Mouse (Mus musculus) liver, postnatal 0 days (tissue): Measurements from ENCODE around the gene A930033H14Rik. TPM values are rescaled to one million over a fixed set of nuclear protein-coding genes. Genes with fewer than 3 reads are reported as not detected.
A peak's percentile ranks its signal among the peaks of the same experiment; 100 is the strongest.

Experiments
- ATAC-seq: fragments of 200-750 bp; cut with Nextera tagmentation; 2 replicates; pipeline ENCODE4 v1.8.0; 2017; ENCODE audit warnings: mild to moderate bottlenecking, moderate library complexity
- DNase-seq: peaks from one replicate; pipeline ENCODE4 v3.0.0-alpha.2; 2016
- H3K27ac ChIP-seq: fragments of 300-500 bp; sonication (generic); 2 replicates; pipeline ENCODE4 v1.5.1; 2014; ENCODE audit warnings: antibody characterized with exemption, moderate library complexity, mild to moderate bottlenecking, low read depth
- H3K27me3 ChIP-seq: fragments of 300-500 bp; sonication (generic); 2 replicates; pipeline ENCODE4 v1.6.1; 2014; ENCODE audit warnings: low read length, control low read depth, mixed read lengths; ENCODE audit not compliant: insufficient read depth
- H3K36me3 ChIP-seq: fragments of 300-500 bp; sonication (generic); replicated peaks from 2 replicates; pipeline ENCODE4 v1.6.1; 2014; ENCODE audit warnings: mild to moderate bottlenecking, control low read depth, low read length, moderate library complexity, mixed read lengths; ENCODE audit not compliant: insufficient read depth
- H3K4me1 ChIP-seq: fragments of 300-500 bp; sonication (generic); 2 replicates; pipeline ENCODE4 v1.6.1; 2014; ENCODE audit warnings: antibody characterized with exemption, mild to moderate bottlenecking, control low read depth; ENCODE audit not compliant: insufficient read depth
- H3K4me2 ChIP-seq: fragments of 300-500 bp; sonication (generic); 2 replicates; pipeline ENCODE4 v1.6.1; 2014; ENCODE audit warnings: low read depth, mild to moderate bottlenecking, low read length, moderate library complexity, mixed read lengths
- H3K4me3 ChIP-seq: fragments of 300-500 bp; sonication (generic); 2 replicates; pipeline ENCODE4 v1.5.1; 2014; ENCODE audit warnings: low read depth, low read length
- H3K9ac ChIP-seq: fragments of 300-500 bp; sonication (generic); replicated peaks from 2 replicates; pipeline ENCODE4 v1.6.1; 2014; ENCODE audit warnings: mild to moderate bottlenecking, moderate library complexity
- H3K9me3 ChIP-seq: fragments of 300-500 bp; sonication (generic); 2 replicates; pipeline ENCODE4 v1.6.1; 2016; ENCODE audit warnings: mild to moderate bottlenecking, control low read depth, low read length, mixed read lengths
- CTCF ChIP-seq: sonication (generic); IDR thresholded peaks from 2 replicates; pipeline ENCODE4 v1.5.1; 2016; ENCODE audit warnings: antibody characterized with exemption, low read depth
- EP300 ChIP-seq: IDR thresholded peaks from 2 replicates; pipeline ENCODE4 v1.6.1; 2016; ENCODE audit warnings: antibody characterized with exemption, low read depth, mild to moderate bottlenecking
- WGBS: fragments of 180-500 bp; shearing (Covaris S2); extraction: QIAGEN DNeasy Blood & Tissue Kit; methylation state at CpG from one replicate; pipeline ENCODE4 v1.1.7; 2014; ENCODE audit not compliant: insufficient replicate concordance; 5-methylcytosine and 5-hydroxymethylcytosine counted together
- polyA plus RNA-seq: library from polyadenylated mRNA; unstranded; fragments of >200 nt; fragmentation: Nextera tagmentation; extraction: Ambion mirVana; gene quantifications from 2 replicates; pipeline ENCODE4 v1.2.1, GENCODE M21; 2015

Gene A930033H14Rik
- polyA plus RNA-seq, 1 experiment from 2014 or later, result 1.2 TPM

GRCm38 (mm10) chr10:69210006-69210405 lies 2.9 kb downstream of the A930033H14Rik start:
- H3K27me3 ChIP-seq, result no peaks in the 10 kb centered on the region
- DNase-seq (no peak), ATAC-seq (no peak)
- no peak overlapping the region for H3K27ac ChIP-seq
- TF ChIP-seq CTCF, result no peak
- H3K9ac ChIP-seq, result no peak overlapping the region
- whole genome bisulfite sequencing, result 90% methylated on average over 10 of the region's 10 CpGs
- 0 out of 2 replicates have a peak, but pooled peaks cover 2% of the 10 kb centered on the region for H3K36me3 ChIP-seq
- H3K9me3 ChIP-seq, result no peaks in the 10 kb centered on the region
- no peak overlapping the region for H3K4me3 ChIP-seq
- peaks cover 38% of the 10 kb centered on the region for H3K4me1 ChIP-seq
- H3K4me2 ChIP-seq, result no peak overlapping the region

- Histone ChIP-seq H3K9ac (no peak overlapping the region), H3K27me3 (no peaks in the 10 kb centered on the region), H3K4me1 (peaks cover 31% of the 10 kb centered on the region), H3K36me3 (0 out of 2 replicates have a peak, but pooled peaks cover 2% of the 10 kb centered on the region), H3K9me3 (no peaks in the 10 kb centered on the region), H3K4me3 (no peak overlapping the region), H3K4me2 (no peak overlapping the region), H3K27ac (no peak overlapping the region)
- ATAC-seq (no peak), DNase-seq (no peak)
- TF ChIP-seq CTCF, result peak; percentile 36
- TF ChIP-seq EP300, result no peak
- WGBS, result 85% methylated on average over 3 of the region's 3 CpGs
Measured at GRCm38 (mm10) chr10:69208705-69209104, 4.2 kb downstream of the A930033H14Rik start.

GRCm38 (mm10) chr10:69207981-69208630 lies 4.8 kb downstream of the A930033H14Rik start:
- Histone ChIP-seq H3K36me3 (0 out of 2 replicates have a peak, but pooled peaks cover 2% of the 10 kb centered on the region), H3K4me2 (no peak overlapping the region), H3K27ac (no peak overlapping the region), H3K27me3 (no peaks in the 10 kb centered on the region), H3K9me3 (no peaks in the 10 kb centered on the region), H3K4me1 (peaks cover 28% of the 10 kb centered on the region), H3K9ac (no peak overlapping the region), H3K4me3 (no peak overlapping the region)
- DNase-seq (no peak), ATAC-seq (no peak)
- 85% methylated on average over 15 of the region's 15 CpGs for WGBS
- TF ChIP-seq EP300 (no peak), CTCF (no peak)

- ATAC-seq, result no peak
Measured at GRCm38 (mm10) chr10:69207481-69207880, 5.4 kb downstream of the A930033H14Rik start.

GRCm38 (mm10) chr10:69206081-69206480 lies 6.8 kb downstream of the A930033H14Rik start:
- no peaks in the 10 kb centered on the region for H3K9me3 ChIP-seq
- H3K27ac ChIP-seq, result no peak overlapping the region
- TF ChIP-seq EP300 (no peak), CTCF (no peak)
- peaks cover 12% of the 10 kb centered on the region for H3K4me1 ChIP-seq
- H3K9ac ChIP-seq, result no peak overlapping the region
- ATAC-seq (no peak), DNase-seq (no peak)
- H3K4me2 ChIP-seq, result no peak overlapping the region
- no peaks in the 10 kb centered on the region for H3K27me3 ChIP-seq
- 0 out of 2 replicates have a peak, but pooled peaks cover 2% of the 10 kb centered on the region for H3K36me3 ChIP-seq
- H3K4me3 ChIP-seq, result no peak overlapping the region
- WGBS, result 72% methylated on average over 6 of the region's 6 CpGs

More at GRCm38 (mm10) chr10:69207481-69207880, 5.4 kb downstream of the A930033H14Rik start:
- Histone ChIP-seq H3K4me1 (peaks cover 26% of the 10 kb centered on the region), H3K4me3 (no peak overlapping the region), H3K36me3 (0 out of 2 replicates have a peak, but pooled peaks cover 2% of the 10 kb centered on the region), H3K9ac (no peak overlapping the region), H3K27ac (no peak overlapping the region), H3K9me3 (no peaks in the 10 kb centered on the region), H3K4me2 (no peak overlapping the region), H3K27me3 (no peaks in the 10 kb centered on the region)
- TF ChIP-seq CTCF, result no peak
- TF ChIP-seq EP300, result no peak
- no peak for DNase-seq
- 72% methylated on average over 7 of the region's 7 CpGs for WGBS

GRCm38 (mm10) chr10:69204677-69205400 lies 8.1 kb downstream of the A930033H14Rik start:
- H3K4me3 ChIP-seq, result no peak overlapping the region
- H3K36me3 ChIP-seq, result 0 out of 2 replicates have a peak, but pooled peaks cover 2% of the 10 kb centered on the region
- 0 out of 2 replicates have a peak overlapping the region, but pooled peaks have one; percentile 39 for H3K27ac ChIP-seq
- no peak for DNase-seq
- no peak for ATAC-seq
- 38% methylated on average over 8 of the region's 8 CpGs for WGBS
- no peak overlapping the region for H3K4me2 ChIP-seq
- no peak overlapping the region for H3K9ac ChIP-seq
- TF ChIP-seq EP300 (no peak), CTCF (no peak)
- no peaks in the 10 kb centered on the region for H3K27me3 ChIP-seq
- H3K4me1 ChIP-seq, result peaks cover 8% of the 10 kb centered on the region; the same call in 1 of the 2 replicates
- H3K9me3 ChIP-seq, result no peaks in the 10 kb centered on the region
